Mouse (Mus musculus) heart, adult 18-20 months (tissue): ENCODE results near the gene Erg. TPM values are rescaled to one million over a fixed set of nuclear protein-coding genes. Genes with fewer than 3 reads are reported as not detected.

Source experiments
- DNase-seq, 2 experiments: peaks; one replicate each; pipeline ENCODE4 v3.0.0; 2021 to 2022; ENCODE audit warnings: mixed read lengths in 1 of 2
- total RNA-seq, 2 experiments: library from RNA; stranded (reverse); gene quantifications; 2 replicates each; pipeline ENCODE4 v1.2.3; 2021

Gene Erg
- total RNA-seq, 2 experiments from 2014 or later: 20.6 to 24.3 TPM

DNA sequence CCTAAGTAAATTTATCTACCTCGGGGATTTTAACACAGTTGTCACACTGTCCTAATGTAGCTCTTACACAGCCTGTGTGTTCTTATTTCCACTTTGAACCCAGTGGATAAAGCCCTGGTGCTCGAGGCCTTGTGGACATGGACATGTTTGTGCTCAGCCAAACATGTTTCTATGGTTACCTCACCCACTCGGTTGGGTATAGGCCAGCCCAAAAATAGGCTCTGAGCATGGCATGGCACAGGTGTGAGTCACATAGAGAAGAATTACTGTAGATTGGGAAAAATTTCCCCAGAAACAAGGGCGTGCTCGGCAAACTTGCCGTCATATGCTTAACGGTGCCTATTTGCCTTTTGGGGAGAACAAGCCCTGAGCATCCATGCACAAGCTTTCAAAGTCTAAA lies 146.1 kb downstream of the Erg start:
- DNase-seq: no peak

- DNase-seq: no peak
Observed at GRCm38 (mm10) chr16:95439794-95440193, 146.6 kb downstream of the Erg start.

DNA sequence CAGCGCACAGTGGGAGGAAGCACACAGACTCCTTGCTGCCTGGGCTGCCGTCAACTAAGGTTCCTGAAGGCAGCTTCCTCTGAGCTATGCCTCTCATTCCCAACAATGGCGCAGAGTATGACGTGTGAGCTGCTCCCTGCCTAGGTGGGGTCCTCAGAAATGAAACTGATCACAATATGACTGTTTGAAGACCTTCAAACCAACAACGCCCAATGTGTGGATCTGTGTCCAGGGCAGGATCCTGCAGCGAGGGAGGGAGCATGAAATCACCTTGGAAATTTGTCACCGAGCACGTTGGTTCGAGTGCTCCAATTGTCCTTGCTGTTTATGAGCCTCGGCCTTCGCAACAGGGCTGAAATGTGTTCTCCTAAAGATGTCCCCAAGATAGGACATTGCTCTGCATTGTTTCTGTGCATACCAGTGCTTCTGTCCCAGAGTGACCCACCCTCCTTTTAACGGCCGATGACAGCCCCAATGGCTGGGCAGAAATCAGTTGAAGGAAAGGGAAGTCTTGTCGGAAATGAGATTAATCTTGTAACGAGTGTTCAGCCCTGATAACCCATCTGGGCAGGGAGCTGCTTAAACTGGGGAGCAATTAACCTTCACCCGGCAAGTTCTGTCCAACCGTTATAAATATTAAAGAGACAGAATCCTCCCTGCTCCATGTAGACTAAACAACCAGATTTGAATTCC lies 147.4 kb downstream of the Erg start:
- peak; percentile 59 to 88 for DNase-seq

DNA sequence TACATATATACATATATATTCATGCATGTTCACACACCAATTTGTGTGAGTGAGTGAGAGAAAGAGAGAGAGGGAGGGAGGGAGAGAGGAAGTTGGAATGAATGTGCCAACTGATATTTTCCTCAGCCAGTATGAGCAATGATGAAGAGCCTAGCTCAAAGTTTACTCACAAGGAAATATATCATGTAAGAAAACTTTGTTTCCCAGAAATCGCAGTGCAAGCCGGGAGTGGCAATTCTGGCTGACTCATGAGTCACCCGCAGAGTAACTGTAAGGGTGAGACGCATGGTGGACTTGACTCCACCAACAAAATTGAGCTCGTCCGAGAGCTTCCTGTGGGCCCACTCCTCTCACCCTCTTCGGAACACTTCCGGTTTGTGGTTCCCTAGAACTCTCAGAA lies 149.8 kb downstream of the Erg start:
- DNase-seq: no peak

DNA sequence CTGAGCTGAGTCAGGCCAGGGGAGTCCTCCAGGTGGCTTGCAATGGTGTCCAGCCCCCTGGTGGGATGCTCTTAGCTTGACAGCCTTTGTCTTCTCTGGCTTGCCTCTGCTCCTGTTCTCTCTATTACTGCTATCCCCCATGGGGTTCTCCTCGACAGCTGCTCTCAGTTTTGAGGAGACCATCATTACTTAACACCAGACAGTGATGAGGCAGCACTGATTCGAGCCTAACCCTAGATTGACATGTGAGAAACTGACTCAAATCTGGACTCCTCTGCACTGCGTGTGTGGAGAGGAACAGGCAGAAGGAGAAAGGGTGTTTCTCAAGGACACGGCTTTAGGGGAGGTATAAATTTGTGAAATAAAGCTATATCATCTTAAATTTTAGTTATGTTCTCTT lies 150.3 kb downstream of the Erg start:
- DNase-seq: no peak

DNA sequence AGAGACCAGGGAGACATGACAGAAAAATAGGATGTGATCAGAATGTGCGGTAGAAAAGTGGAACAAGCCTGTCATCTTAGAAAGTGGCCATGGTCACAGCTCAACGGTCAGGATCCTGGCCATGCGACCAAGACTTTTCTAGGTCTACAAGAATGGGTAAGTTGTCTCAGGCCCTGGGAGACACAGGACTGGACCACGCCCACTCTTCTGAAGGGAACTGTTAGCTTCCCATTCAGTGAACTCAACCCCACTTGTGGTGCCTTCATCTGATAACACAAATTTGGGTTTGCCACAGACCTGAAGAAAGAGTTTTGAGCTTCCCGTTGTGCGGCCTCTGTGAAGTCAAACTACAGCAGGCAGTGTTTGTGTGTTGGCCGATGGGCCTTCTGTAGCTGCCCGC lies 152.0 kb downstream of the Erg start:
- no peak for DNase-seq

DNA sequence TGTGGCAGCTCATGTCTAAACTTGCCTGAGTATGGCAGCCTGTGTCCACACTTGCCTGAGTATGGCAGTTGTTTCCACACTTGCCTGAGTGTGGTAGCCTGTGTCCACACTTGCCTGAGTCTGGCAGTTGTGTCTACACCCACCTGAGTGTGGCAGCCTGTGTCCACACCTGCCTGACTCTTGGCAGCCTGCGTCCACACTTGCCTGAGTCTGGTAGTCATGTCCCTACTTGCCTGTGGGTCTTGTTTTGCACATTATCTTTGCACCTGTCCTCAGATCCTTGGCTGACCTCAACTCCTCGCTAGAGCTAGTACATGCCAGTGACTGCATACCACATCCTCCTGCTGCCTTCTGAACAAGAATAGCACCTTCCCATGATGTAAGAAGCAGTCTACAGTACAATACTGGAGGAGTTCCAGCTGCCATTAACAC lies 153.8 kb downstream of the Erg start:
- peak; percentile 44 to 63 for DNase-seq

DNA sequence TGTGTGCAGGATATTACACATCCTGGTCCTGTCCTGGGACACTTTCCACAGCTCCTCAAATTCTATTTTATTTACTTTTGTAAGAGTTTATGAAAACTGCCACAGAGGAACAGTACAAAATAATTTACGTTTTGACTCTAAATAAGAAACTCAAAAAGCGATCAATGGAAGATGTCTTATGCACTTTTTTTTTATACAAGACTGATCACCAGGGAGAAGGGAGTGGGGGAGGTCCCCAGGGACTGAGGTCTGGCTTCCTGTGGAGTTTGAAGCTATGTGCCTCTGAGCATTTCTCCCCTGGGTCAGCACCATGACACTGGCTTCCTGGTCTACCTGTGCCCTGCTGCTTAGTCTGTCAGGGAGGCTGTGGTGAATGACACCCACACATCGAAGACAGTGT lies 156.5 kb downstream of the Erg start:
- DNase-seq: no peak

GRCm38 (mm10) chr16:95428239-95428638 lies 158.2 kb downstream of the Erg start:
- DNase-seq: no peak

- no peak for DNase-seq
Observed at GRCm38 (mm10) chr16:95427512-95427911, 158.9 kb downstream of the Erg start.

- DNase-seq: no peak
Observed at GRCm38 (mm10) chr16:95422658-95423073, 163.7 kb downstream of the Erg start.

GRCm38 (mm10) chr16:95421235-95421886 lies 165.0 kb downstream of the Erg start:
- DNase-seq: peak in 1 of 2 experiments; percentile 36

- no peak for DNase-seq
Observed at GRCm38 (mm10) chr16:95415921-95416320, 170.5 kb downstream of the Erg start.

GRCm38 (mm10) chr16:95415372-95415771 lies 171.0 kb downstream of the Erg start:
- DNase-seq: no peak

DNA sequence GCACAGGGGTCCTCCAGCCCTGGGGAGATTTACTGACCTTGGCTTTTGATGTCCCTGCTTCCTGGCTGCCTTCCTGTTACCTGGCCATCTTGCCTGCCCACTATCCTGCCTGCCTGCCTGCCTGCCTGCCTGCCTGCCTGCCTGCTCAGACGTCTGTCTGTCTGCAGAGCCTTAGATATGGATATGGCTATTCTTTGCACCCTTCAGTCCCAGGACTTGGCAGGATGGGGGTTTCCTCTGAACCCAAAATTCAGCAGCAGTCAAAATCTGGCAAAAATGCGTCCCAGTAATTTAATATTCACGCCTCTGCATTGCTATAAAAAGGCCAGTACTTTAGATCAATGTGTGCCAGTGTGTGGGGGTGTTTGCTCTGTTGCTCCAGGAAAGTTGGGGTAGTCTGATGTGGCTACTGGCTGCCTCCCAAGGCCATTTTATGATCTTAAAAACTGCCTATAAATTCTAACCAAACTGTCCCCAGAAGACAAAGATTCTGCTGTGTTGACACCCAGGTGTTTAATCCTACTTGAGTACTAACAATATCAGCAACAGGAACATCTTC lies 172.9 kb downstream of the Erg start:
- DNase-seq: no peak

DNA sequence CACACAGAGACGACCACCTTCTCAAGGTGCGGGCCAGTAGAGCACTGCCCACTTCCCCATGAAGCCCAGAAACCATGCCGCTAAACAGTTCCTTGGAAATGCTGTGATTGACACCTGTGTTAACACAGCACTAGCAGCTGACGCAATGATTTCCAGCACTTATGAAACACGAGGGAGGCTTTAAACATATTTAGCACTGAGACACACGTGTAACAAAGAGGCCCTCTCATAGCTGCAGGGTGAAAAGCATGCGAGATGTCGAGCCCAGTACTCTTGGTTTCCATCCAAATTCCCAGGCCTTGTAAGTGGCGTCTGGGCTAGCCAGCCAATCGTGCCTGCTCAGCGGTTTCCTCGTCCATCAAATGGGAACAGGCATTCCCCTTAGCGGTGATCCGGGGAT lies 178.3 kb downstream of the Erg start:
- no peak for DNase-seq

DNA sequence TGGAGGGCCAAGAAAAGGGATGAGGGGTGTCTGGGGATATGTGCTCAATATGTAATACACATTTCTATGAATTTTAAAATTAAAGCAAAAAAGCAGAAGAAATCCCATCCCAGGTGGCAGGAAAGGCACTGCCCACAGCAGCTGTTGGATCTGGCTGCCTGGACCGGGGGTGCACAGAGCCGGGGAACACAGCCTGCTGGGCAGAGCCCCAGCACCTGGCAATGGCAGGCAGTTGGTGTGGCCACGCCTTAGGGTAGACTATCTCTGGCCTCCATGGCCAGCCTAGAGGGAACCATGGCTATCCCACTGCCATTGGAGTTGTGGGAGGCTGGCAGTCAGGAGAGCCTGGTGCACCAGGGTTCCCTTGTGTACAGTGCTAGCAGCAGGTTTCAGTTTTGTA lies 180.9 kb downstream of the Erg start:
- DNase-seq: no peak

- peak; percentile 36 to 76 for DNase-seq
Observed at GRCm38 (mm10) chr16:95403453-95403852, 182.9 kb downstream of the Erg start.

DNA sequence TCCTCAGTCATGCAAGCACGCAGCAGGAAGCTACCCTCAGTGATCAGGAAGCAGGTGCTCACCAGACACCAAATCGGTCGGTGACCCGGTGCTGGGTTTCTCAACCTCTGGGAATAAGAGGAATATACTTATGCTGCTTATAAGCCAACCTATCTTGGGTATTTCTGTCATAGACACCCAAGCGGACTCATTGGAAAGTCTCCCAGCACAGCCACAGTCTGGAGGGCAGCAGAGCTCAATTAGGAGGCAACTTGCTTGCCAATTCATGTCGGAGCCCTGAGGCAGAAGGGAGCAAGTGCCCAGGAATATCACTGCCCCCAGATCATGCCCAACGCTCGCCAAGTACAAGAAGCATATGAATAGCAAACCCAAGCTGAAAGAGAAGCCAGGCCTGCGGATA lies 184.5 kb downstream of the Erg start:
- peak in 1 of 2 experiments; percentile 49 for DNase-seq

DNA sequence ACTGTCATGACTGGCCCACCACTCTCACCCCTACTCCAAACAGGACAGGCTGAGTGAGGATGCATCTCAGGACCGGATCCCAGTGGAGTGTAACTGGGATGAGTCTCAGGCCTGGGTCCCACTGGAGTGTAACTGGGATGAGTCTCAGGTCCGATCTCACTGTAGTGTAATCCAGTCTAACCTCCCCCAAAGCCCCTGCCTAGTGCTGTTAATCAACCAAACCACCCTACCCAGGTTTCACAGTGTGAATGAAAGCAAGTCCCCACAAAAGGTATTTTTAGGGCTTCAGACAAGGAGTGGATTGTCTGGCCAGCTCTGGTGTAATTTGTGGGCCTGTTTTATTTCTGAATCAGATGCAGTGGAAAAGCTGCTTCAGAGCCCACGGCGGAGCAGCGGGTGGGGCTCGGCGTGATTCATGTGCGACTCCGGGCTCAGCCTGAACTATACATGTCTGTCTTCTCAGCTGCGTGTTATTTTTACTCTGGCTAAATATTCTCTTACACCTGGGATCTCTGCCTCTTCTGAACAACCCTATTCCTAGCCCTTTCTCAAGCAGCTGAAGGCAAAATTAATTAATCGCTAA lies 187.5 kb downstream of the Erg start:
- DNase-seq: no peak

- DNase-seq: no peak
Observed at GRCm38 (mm10) chr16:95390787-95391186, 195.6 kb downstream of the Erg start.

GRCm38 (mm10) chr16:95388811-95389529 lies 197.4 kb downstream of the Erg start:
- DNase-seq: no peak

DNA sequence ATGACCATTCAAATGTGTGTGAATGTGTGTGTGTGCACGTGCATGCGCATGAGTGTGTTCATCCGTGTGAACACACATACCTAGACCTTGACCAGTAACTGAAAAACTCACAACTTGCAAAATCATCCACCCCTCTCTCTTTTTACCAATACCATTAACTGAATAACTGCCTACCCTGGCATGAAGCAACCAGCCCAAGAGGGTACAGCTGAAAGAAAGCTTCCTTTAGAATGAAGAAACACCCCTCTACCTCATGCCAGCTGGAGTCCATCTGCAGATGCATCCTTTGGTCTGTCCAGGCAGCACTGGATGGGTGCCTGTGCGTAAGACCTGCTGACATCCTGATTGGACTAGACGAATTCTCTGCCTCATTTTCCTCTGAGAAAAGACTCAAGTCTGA lies 198.1 kb downstream of the Erg start:
- no peak for DNase-seq
